Mouse (Mus musculus): Measurements from ENCODE around the gene Prmt9. TPM values are rescaled to one million over a fixed set of nuclear protein-coding genes. Genes with fewer than 3 reads are reported as not detected.

The Prmt9 gene
- polyA plus RNA-seq, 1 experiment from 2014 or later = 19.6 TPM

DNA sequence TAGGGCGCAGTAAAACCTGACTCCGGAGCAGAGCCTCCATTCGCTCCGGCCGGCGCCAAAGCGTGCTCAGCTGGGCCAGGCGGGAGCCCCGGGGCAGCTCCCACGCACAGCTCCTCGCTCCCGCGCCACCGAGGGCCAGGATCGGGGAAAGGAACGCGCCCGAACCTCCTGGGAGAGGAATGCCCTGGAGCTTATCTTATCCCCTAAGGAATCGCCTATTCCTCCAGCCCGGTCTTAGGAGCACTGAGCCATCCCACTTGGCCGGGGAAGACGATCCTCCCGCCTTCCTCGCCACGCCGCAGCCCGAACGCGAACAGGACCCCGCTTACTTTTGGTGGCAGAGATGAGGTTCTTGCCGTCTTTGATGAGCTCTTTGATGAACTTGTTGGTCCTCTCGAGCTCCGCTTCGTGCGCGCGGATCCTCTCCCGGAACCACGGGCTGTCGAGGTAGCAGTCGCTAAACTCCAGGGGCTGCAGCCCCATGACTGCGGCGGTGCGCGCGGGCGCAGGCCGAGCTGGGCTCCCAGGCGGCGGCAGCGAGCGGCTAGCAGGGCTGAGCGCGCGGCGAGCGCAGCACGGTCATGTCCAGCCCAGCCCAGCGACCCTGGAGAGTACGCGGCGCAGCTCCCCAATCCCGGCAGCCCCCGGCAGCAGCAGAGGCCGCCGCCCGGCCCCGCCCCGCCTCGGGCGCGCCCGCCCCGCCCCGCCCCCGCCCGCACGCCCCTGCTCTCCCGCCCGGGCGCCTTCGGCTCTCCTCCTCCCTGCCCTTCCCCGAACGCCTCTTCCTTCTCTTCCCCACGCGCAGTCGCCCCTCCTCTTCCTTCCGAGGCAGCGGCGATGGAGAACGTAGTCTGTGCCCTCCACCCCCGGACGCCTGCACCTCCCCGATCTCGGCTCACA, 31.6 kb upstream of the Prmt9 start, which contains the start of gene Arhgap10:
TSS of gene Arhgap10 (minus strand) at position 653 of the 900 bp plus-strand sequence.
- peak within 1 kb of the TSS; percentile 66 for H3K4me3 ChIP-seq (replicated peaks)
- H3K27ac ChIP-seq = peak within 1 kb of the TSS; percentile 46; the same call in 1 of the 2 replicates
- peaks cover 54% of the 10 kb centered on the region for H3K27me3 ChIP-seq
- peak within 1 kb of the TSS; percentile 90 for H3K4me2 ChIP-seq
- H3K9ac ChIP-seq = peak within 1 kb of the TSS; percentile 71
- no peaks in the 10 kb centered on the region for H3K36me3 ChIP-seq (replicated peaks)
- WGBS = under 1% methylated on average over 71 of the region's 95 CpGs
- no peaks in the 10 kb centered on the region for H3K9me3 ChIP-seq
- H3K4me1 ChIP-seq = peaks cover 20% of the 10 kb centered on the region
- peak; percentile 94 for ATAC-seq (ENCODE audit: low FRiP score)

GRCm38 (mm10) chr8:77518201-77519115, 30.7 kb upstream of the Prmt9 start:
- Histone ChIP-seq H3K4me1 (peaks cover 16% of the 10 kb centered on the region), H3K27ac (peak overlapping the region; percentile 26; the same call in 1 of the 2 replicates)

GRCm38 (mm10) chr8:77520601-77521000, 28.6 kb upstream of the Prmt9 start:
- Histone ChIP-seq H3K27me3 (peaks cover 28% of the 10 kb centered on the region), H3K9ac (no peak overlapping the region), H3K27ac (no peak overlapping the region), H3K9me3 (no peaks in the 10 kb centered on the region), H3K4me1 (peaks cover 16% of the 10 kb centered on the region), H3K4me3 (replicated peaks) (no peak overlapping the region), H3K36me3 (replicated peaks) (no peaks in the 10 kb centered on the region), H3K4me2 (no peak overlapping the region)
- ATAC-seq (ENCODE audit: low FRiP score) = no peak
- WGBS = 93% methylated on average over 4 of the region's 4 CpGs

More at GRCm38 (mm10) chr8:77518201-77519115, 30.7 kb upstream of the Prmt9 start:
- Histone ChIP-seq H3K9ac (peak overlapping the region; percentile 71), H3K4me3 (replicated peaks) (peak overlapping the region; percentile 66), H3K9me3 (no peaks in the 10 kb centered on the region), H3K4me2 (peak overlapping the region; percentile 90), H3K27me3 (peaks cover 45% of the 10 kb centered on the region), H3K36me3 (replicated peaks) (no peaks in the 10 kb centered on the region)
- peak; percentile 68 for ATAC-seq (ENCODE audit: low FRiP score)
- 8% methylated on average over 33 of the region's 33 CpGs for WGBS

GRCm38 (mm10) chr8:77521028-77521785, 28.0 kb upstream of the Prmt9 start:
- Histone ChIP-seq H3K36me3 (replicated peaks) (no peaks in the 10 kb centered on the region), H3K4me1 (peaks cover 11% of the 10 kb centered on the region), H3K4me2 (no peak overlapping the region), H3K27me3 (peaks cover 22% of the 10 kb centered on the region), H3K27ac (no peak overlapping the region), H3K9me3 (no peaks in the 10 kb centered on the region), H3K4me3 (replicated peaks) (no peak overlapping the region), H3K9ac (no peak overlapping the region)
- 79% methylated on average over 8 of the region's 8 CpGs for WGBS
- ATAC-seq (ENCODE audit: low FRiP score) = no peak

DNA sequence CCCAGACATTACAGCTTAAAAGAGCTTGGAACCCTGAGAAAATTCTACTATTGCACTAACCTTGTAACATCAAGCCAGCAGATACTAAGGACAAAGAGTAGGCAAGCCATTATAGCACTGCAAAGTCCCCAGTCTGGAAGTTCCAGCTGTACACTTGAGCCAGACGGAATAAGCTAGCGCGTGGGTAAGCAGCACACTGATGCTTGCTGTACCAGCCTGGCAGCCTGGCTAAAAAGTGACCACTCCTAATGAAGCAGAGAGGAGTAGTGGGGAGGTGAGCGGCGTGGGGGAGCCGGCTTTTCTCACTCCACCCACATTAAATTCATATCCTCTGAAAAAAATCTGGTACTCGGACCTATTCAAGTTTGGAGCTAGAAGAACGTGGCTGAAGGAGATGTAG, 26.2 kb upstream of the Prmt9 start:
- Histone ChIP-seq H3K27me3 (peaks cover 16% of the 10 kb centered on the region; the same call in 1 of the 2 replicates), H3K4me3 (replicated peaks) (no peak overlapping the region), H3K4me1 (peaks cover 3% of the 10 kb centered on the region), H3K9me3 (no peaks in the 10 kb centered on the region), H3K36me3 (replicated peaks) (no peaks in the 10 kb centered on the region), H3K27ac (no peak overlapping the region), H3K9ac (no peak overlapping the region), H3K4me2 (no peak overlapping the region)
- WGBS = 85% methylated on average over 8 of the region's 8 CpGs
- ATAC-seq (ENCODE audit: low FRiP score) = no peak

GRCm38 (mm10) chr8:77524018-77524615, 25.1 kb upstream of the Prmt9 start:
- 82% methylated on average over 14 of the region's 14 CpGs for WGBS
- Histone ChIP-seq H3K4me3 (replicated peaks) (no peak overlapping the region), H3K9me3 (no peaks in the 10 kb centered on the region), H3K27me3 (peaks cover 16% of the 10 kb centered on the region; the same call in 1 of the 2 replicates), H3K27ac (no peak overlapping the region), H3K4me2 (no peak overlapping the region), H3K9ac (no peak overlapping the region), H3K4me1 (no peaks in the 10 kb centered on the region), H3K36me3 (replicated peaks) (no peaks in the 10 kb centered on the region)
- no peak for ATAC-seq (ENCODE audit: low FRiP score)

- Histone ChIP-seq H3K27me3 (peaks cover 8% of the 10 kb centered on the region; the same call in 1 of the 2 replicates), H3K4me3 (replicated peaks) (no peak overlapping the region), H3K36me3 (replicated peaks) (no peaks in the 10 kb centered on the region), H3K4me2 (no peak overlapping the region), H3K9ac (no peak overlapping the region), H3K9me3 (no peaks in the 10 kb centered on the region), H3K27ac (no peak overlapping the region), H3K4me1 (no peaks in the 10 kb centered on the region)
- ATAC-seq (ENCODE audit: low FRiP score) = no peak
- WGBS = 98% methylated on average over 2 of the region's 2 CpGs
Measured at GRCm38 (mm10) chr8:77524906-77525305, 24.3 kb upstream of the Prmt9 start.

DNA sequence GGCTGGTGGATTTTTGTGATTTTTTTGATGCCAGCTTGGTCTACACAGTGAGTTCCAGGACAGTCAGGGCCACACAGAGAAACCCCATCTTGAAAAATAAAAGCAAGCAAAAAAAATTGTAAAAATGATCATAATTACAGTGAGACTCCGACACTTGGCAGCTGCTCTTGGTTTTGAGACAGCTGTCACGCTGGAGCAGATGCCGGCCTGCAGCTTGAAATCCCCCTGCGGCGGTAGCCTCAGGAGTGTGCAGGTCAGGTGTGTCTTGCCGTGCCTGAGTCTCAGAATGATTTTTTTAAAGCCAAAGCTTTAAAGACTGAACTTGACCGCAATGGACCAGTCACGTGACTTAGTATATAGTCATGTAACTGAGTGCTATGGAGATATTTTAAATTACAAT, 23.1 kb upstream of the Prmt9 start:
- H3K4me3 ChIP-seq (replicated peaks) = no peak overlapping the region
- no peaks in the 10 kb centered on the region for H3K36me3 ChIP-seq (replicated peaks)
- no peak overlapping the region for H3K9ac ChIP-seq
- H3K4me2 ChIP-seq = no peak overlapping the region
- WGBS = 87% methylated on average over 8 of the region's 8 CpGs
- ATAC-seq (ENCODE audit: low FRiP score) = no peak
- 0 out of 2 replicates have a peak, but pooled peaks cover 4% of the 10 kb centered on the region for H3K27me3 ChIP-seq
- H3K4me1 ChIP-seq = no peaks in the 10 kb centered on the region
- H3K27ac ChIP-seq = no peak overlapping the region
- H3K9me3 ChIP-seq = no peaks in the 10 kb centered on the region

- 74% methylated on average over 8 of the region's 8 CpGs for WGBS
Measured at GRCm38 (mm10) chr8:77534358-77534992, 14.7 kb upstream of the Prmt9 start.

DNA sequence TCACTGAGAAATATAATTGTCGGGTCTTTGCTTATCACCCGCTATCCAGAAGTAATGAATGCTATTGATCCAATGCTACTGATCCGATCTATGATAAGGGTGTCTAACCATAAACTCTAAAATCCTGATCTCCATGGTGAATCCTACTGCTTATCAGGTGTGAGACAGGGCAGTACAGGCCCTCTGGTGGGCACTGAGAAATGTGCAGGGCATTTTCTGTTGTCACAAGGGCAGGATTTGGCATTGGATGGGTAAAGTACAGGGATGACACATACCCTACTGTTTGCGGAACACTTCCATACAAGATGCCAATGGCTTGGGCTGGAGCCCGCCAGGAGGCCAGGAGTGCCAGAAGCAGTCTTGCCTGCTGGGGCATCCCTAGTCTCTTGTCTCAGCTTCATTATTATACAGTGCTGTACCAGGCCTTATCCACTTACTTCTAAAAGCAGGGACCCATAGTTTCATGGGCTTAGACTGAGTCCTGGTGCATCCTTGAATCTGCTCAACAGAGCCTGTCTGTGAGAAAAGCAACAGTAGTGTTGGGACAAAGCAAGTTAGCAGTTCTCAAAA, 14.1 kb upstream of the Prmt9 start:
- Histone ChIP-seq H3K27ac (no peak overlapping the region), H3K4me1 (no peaks in the 10 kb centered on the region), H3K36me3 (replicated peaks) (no peaks in the 10 kb centered on the region), H3K9ac (no peak overlapping the region), H3K27me3 (no peaks in the 10 kb centered on the region), H3K4me3 (replicated peaks) (no peak overlapping the region), H3K9me3 (no peaks in the 10 kb centered on the region), H3K4me2 (no peak overlapping the region)
- 87% methylated on average over 5 of the region's 5 CpGs for WGBS
- peak; percentile 61; the same call in 1 of the 2 replicates for ATAC-seq (ENCODE audit: low FRiP score)

More at GRCm38 (mm10) chr8:77534358-77534992, 14.7 kb upstream of the Prmt9 start:
- Histone ChIP-seq H3K4me3 (replicated peaks) (no peak overlapping the region), H3K4me2 (no peak overlapping the region), H3K4me1 (no peaks in the 10 kb centered on the region), H3K9me3 (no peaks in the 10 kb centered on the region), H3K36me3 (replicated peaks) (no peaks in the 10 kb centered on the region), H3K27ac (no peak overlapping the region), H3K9ac (no peak overlapping the region), H3K27me3 (no peaks in the 10 kb centered on the region)
- ATAC-seq (ENCODE audit: low FRiP score) = no peak

DNA sequence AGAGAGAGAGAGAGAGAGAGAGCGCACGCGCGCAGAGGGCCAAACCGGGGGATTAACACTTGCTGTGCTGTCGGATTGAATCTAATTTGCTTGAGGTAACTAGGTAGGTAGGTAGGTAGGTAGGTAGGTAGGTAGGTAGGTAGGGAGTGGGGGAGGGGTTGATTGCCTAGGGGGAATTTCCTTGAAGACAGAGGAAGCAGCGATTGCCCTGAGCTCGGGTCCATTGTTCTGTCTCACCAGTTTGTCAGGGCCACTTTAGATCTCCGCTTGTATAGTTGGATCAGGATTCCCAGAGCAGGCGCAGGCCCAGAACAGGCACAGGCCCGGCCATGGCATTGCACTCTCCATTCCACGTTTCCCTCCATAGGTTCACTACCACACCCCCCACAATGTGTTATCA, 12.4 kb upstream of the Prmt9 start:
- no peak overlapping the region for H3K27ac ChIP-seq
- H3K4me2 ChIP-seq = no peak overlapping the region
- H3K36me3 ChIP-seq (replicated peaks) = no peaks in the 10 kb centered on the region
- no peak overlapping the region for H3K4me3 ChIP-seq (replicated peaks)
- H3K9me3 ChIP-seq = no peaks in the 10 kb centered on the region
- no peak for ATAC-seq (ENCODE audit: low FRiP score)
- WGBS = 76% methylated on average over 12 of the region's 12 CpGs
- H3K27me3 ChIP-seq = no peaks in the 10 kb centered on the region
- no peak overlapping the region for H3K9ac ChIP-seq
- no peaks in the 10 kb centered on the region for H3K4me1 ChIP-seq
